In the genomic region with DNA sequence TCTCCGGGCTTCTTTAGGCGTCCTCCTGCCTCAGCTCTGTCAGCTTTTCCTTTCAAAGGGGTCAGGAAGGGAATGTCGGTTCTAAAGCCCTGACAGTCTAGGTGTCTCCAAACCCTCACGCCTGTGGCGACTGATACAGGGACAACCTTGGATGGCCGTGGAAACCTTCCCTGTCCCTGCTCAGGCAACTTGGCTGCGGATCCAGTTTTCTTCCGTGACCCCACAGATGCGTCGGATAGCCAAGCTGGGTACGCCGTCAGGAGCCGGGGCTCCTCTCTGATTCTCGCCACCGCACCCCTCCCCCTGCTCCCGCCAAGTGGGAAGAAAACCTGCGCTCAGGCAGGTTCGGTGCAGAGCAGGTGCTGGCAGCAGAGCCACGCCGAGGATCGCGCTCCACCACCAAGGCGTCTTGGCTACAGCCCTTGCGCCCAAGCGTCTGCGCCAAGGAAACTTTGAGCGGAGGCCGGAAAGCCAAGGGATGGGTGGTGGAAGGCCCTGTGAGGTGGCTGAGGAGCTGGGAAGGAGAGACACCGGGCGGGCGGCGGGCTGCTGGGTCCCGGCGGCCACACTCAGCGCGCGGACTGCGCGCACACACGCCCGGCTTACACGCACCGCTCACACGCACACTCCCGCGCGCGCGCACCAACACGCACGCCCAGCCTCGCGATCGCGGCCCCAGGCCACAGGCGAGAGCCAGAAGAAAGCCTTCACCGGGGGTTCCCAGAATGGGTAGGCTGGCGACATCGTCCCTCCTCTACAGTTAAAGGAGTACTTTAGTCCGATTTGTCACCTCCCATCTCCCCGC, we compare ENCODE assay signal across 8 mouse cellular contexts. TPM values are rescaled to one million over a fixed set of nuclear protein-coding genes. Genes with fewer than 3 reads are reported as not detected.
DNase-seq lines count a peak whose midpoint lies in the region; ATAC-seq lines count a peak whose summit lies in the region.

A gene (minus strand): TSS at position 598 of the 805 bp plus-strand sequence.

- H3K9me3 ChIP-seq in heart, embryonic 13.5 days, result no peaks in the 10 kb centered on the region
- no peaks in the 10 kb centered on the region for H3K9me3 ChIP-seq in neural tube, embryonic 14.5 days (ENCODE audit: control insufficient read depth, low read length)

- no peak for DNase-seq in heart, postnatal 14 days
- DNase-seq in left cerebral cortex, postnatal 36 days (ENCODE audit: low spot score in 2 of 2), result peak; percentile 68 to 78
- DNase-seq in thymus, postnatal 0 days (ENCODE audit: low spot score), result no peak
- DNase-seq in gastrocnemius, postnatal 36 days, result no peak

- H3K27me3 ChIP-seq in heart, embryonic 13.5 days (replicated peaks), result peaks cover 60% of the 10 kb centered on the region
- H3K27me3 ChIP-seq in neural tube, embryonic 14.5 days (ENCODE audit: control insufficient read depth, insufficient read depth, low read length), result peaks cover 10% of the 10 kb centered on the region; the same call in 1 of the 2 replicates

- intact Hi-C loops in heart, postnatal 14 days (cut with DNase I), result no loop called here
- intact Hi-C loops in left cerebral cortex, postnatal 36 days (cut with DNase I), result loop anchor here (10.0 kb wide), 1 partner anchor 1577 kb away; no protein-coding TSS in a partner anchor
- intact Hi-C loops in gastrocnemius, postnatal 36 days (cut with DNase I), result no loop called here

- peak within 1 kb of the TSS; percentile 99 for H3K4me2 ChIP-seq in heart, embryonic 13.5 days
- peak within 1 kb of the TSS; percentile 87 for H3K4me2 ChIP-seq in neural tube, embryonic 14.5 days (ENCODE audit: low read depth, low read length)

- H3K9ac ChIP-seq in heart, embryonic 13.5 days, result peak within 1 kb of the TSS; percentile 68
- peak within 1 kb of the TSS; percentile 71 for H3K9ac ChIP-seq in neural tube, embryonic 14.5 days (replicated peaks; ENCODE audit: low read depth, low read length)

- peak within 1 kb of the TSS; percentile 61 for H3K4me3 ChIP-seq in heart, embryonic 13.5 days
- 0 out of 2 replicates have a peak within 1 kb of the TSS, but pooled peaks have one; percentile 6 for H3K4me3 ChIP-seq in brown adipose tissue, adult 24 weeks (ENCODE audit: insufficient read depth, low read depth, low read length)
- peak within 1 kb of the TSS; percentile 63 for H3K4me3 ChIP-seq in neural tube, embryonic 14.5 days (ENCODE audit: low read depth, low read length)

- H3K27ac ChIP-seq in heart, embryonic 13.5 days (replicated peaks), result no peak within 1 kb of the TSS
- no peak within 1 kb of the TSS for H3K27ac ChIP-seq in brown adipose tissue, adult 24 weeks (replicated peaks; ENCODE audit: low read depth, low read length)
- peak within 1 kb of the TSS; percentile 73 for H3K27ac ChIP-seq in neural tube, embryonic 14.5 days (ENCODE audit: low read depth, low read length)

- under 1% methylated on average over 57 of the region's 61 CpGs for WGBS in heart, embryonic 13.5 days
- under 1% methylated on average over 58 of the region's 61 CpGs for WGBS in neural tube, embryonic 14.5 days

- peaks cover 26% of the 10 kb centered on the region for H3K4me1 ChIP-seq in heart, embryonic 13.5 days
- H3K4me1 ChIP-seq in brown adipose tissue, adult 24 weeks (ENCODE audit: control insufficient read depth, insufficient read depth, insufficient read length, low read length), result no peaks in the 10 kb centered on the region; the same call in 1 of the 2 replicates
- H3K4me1 ChIP-seq in neural tube, embryonic 14.5 days (ENCODE audit: control insufficient read depth, insufficient read depth, low read length), result no peaks in the 10 kb centered on the region

- ATAC-seq in heart, embryonic 13.5 days (ENCODE audit: extremely low read depth, insufficient number of reproducible peaks, low FRiP score, low TSS enrichment), result no peak
- ATAC-seq in granulocyte monocyte progenitor cell, adult 5-6 weeks (replicated peaks; ENCODE audit: poor library complexity, severe bottlenecking), result peak; percentile 40
- peak; percentile 65 for ATAC-seq in neural tube, embryonic 14.5 days (ENCODE audit: low read depth)

- no peaks in the 10 kb centered on the region for H3K36me3 ChIP-seq in heart, embryonic 13.5 days
- H3K36me3 ChIP-seq in neural tube, embryonic 14.5 days (ENCODE audit: control insufficient read depth, insufficient read depth, low read length), result no peaks in the 10 kb centered on the region

RNA-seq across cellular contexts. Expression of the gene that starts here (rescaled TPM):
- 0.33 and 0.40 TPM in 2 replicates for polyA plus RNA-seq in heart, embryonic 13.5 days (2015; fragmentation: Nextera tagmentation; extraction: Ambion mirVana)
- total RNA-seq in heart, postnatal 14 days (2021), result not detected
- polyA plus RNA-seq in brown adipose tissue, adult 24 weeks (2012; ENCODE audit: insufficient read depth, insufficient read length, missing spikeins), result not detected in 2 replicates
- not detected in 2 replicates for total RNA-seq in granulocyte monocyte progenitor cell, adult 5-6 weeks (2014; fragmentation: Nextera tagmentation)
- not detected in 2 replicates for total RNA-seq in granulocyte monocyte progenitor cell, adult 5-6 weeks (2017)
- 10 to 100 TPM; 64.3 to 89.5 TPM for total RNA-seq in left cerebral cortex, postnatal 36 days (2021)
- polyA plus RNA-seq in neural tube, embryonic 14.5 days (2014; fragmentation: Nextera tagmentation; extraction: Ambion mirVana), result 107 and 134 TPM in 2 replicates
- polyA plus RNA-seq in thymus, postnatal 0 days (2015; fragmentation: Nextera tagmentation; extraction: Ambion mirVana), result 0.07 TPM in 1 of 2 replicates, not detected in the other
- total RNA-seq in gastrocnemius, postnatal 36 days (2021), result not detected

Comparison
In these comparisons a context has a peak if more than half of its experiments do, and no peak if none do; other contexts are left out.
1. RNA of the gene that starts here (total RNA-seq): 64.3 to 89.5 TPM in left cerebral cortex, postnatal 36 days; not detected in heart, postnatal 14 days, not detected in granulocyte monocyte progenitor cell, adult 5-6 weeks and not detected in gastrocnemius, postnatal 36 days; every median in the first group is over 10 times any median in the second.
2. RNA of the gene that starts here (polyA plus RNA-seq): 107 to 134 TPM in neural tube, embryonic 14.5 days; 0.33 to 0.40 TPM in heart, embryonic 13.5 days, 0.07 TPM in thymus, postnatal 0 days and not detected in brown adipose tissue, adult 24 weeks; every median in the first group is over 10 times any median in the second.
3. Peak in ATAC-seq in granulocyte monocyte progenitor cell, adult 5-6 weeks; RNA of the gene not detected or under 1 TPM.
4. H3K4me3 ChIP-seq: peak in every context shown above with its lines; median percentile 63 in neural tube, embryonic 14.5 days; 61 in heart, embryonic 13.5 days; 6 in brown adipose tissue, adult 24 weeks.
5. DNase-seq: peak in left cerebral cortex, postnatal 36 days (2 of 2); none in heart, postnatal 14 days (0 of 2), thymus, postnatal 0 days (single experiment) and gastrocnemius, postnatal 36 days (0 of 2).